In the genomic region with DNA sequence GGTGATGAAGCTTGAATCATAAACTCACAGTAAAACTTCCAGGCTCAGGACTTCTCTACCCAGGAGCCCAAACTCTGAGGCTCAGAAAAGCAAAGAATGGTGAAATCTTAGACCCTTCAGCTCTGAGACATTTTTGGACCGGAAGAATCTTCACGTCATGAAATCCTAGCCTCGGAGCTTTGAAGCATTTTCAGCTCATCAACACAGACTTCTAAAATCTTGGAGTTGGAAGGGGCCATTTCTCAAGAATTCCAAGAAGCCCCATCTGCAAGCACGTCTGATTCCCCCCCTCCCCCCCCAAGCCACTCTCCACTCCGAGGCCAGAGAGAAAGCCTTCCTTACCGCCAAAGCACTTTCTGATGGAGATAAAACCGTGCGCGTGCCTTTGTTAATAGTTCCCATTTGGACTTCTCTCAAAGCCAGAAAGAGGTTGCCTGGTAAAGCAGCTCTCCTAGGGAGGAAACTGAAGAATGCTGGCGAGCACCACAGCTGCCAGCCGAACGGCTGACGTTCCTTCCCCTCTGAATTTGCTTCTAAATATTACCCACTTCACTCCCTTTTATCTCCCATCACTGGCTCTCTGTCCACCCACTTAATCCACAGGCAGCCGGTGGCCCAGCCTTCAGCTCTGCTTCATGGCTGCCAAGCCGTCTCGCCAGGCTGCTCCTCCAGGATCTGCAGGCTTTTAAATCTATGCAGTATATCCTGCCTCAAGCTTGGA, we compare ENCODE assay signal across 9 mouse cellular contexts. TPM values are rescaled to one million over a fixed set of nuclear protein-coding genes. Genes with fewer than 3 reads are reported as not detected.
DNase-seq lines count a peak whose midpoint lies in the region; ATAC-seq and TF ChIP-seq lines count a peak whose summit lies in the region.
"Had no signal": no experiment of that assay in that cellular context is flagged by ENCODE, and none has a peak within 500 bp of the region (broad histone marks: within the 10 kb centered on the region; RNA-seq: fewer than 3 reads in every experiment).

No protein-coding gene starts in this region.

- no peaks in the 10 kb centered on the region for H3K36me3 ChIP-seq in hindbrain, embryonic 16.5 days (ENCODE audit: control insufficient read depth, insufficient read depth, low read length)
- H3K36me3 ChIP-seq: neural tube, embryonic 13.5 days had no signal

- H3K27ac ChIP-seq in layer of hippocampus, adult 2 months = peak overlapping the region; percentile 23; the same call in 1 of the 2 replicates
- H3K27ac ChIP-seq in hindbrain, embryonic 16.5 days (ENCODE audit: low read depth, low read length) = 0 out of 2 replicates have a peak overlapping the region, but pooled peaks have one; percentile 12
- H3K27ac ChIP-seq: neural tube, embryonic 13.5 days had no signal

- ATAC-seq in hindbrain, embryonic 16.5 days = peak; percentile 48; the same call in 1 of the 2 replicates

- WGBS in hindbrain, embryonic 16.5 days = 37% methylated on average over 16 of the region's 16 CpGs

- no peak for TF ChIP-seq CTCF in layer of hippocampus, adult 2 months (conservative IDR thresholded peaks at IDR 0.05)

- H3K4me2 ChIP-seq in hindbrain, embryonic 16.5 days (ENCODE audit: low read length) = peak overlapping the region; percentile 19
- H3K4me2 ChIP-seq: neural tube, embryonic 13.5 days had no signal

- peak in 1 of 2 experiments; percentile 49 for DNase-seq in layer of hippocampus, adult 2 months (ENCODE audit: low spot score in 2 of 2)
- no peak for DNase-seq in layer of hippocampus, postnatal 25 days (ENCODE audit: extremely low spot score in 1 of 2, low spot score in 1 of 2)
- peak; percentile 55 to 76 for DNase-seq in frontal cortex, adult 2 months (ENCODE audit: extremely low spot score in 1 of 2, low spot score in 1 of 2)
- DNase-seq in right cerebral cortex, adult 18-20 months = peak; percentile 72
- no peak for DNase-seq in gastrocnemius, adult 18-20 months (ENCODE audit: low spot score)
- DNase-seq in c-Kit-positive CD71-positive TER-119-positive erythroid progenitor cells, embryonic 14.5 days (ENCODE audit: low spot score) = no peak
- no peak for DNase-seq in cerebellum, postnatal 4 days (ENCODE audit: low spot score in 2 of 2)

- peaks cover 2% of the 10 kb centered on the region; the same call in 1 of the 2 replicates for H3K4me1 ChIP-seq in hindbrain, embryonic 16.5 days (ENCODE audit: control insufficient read depth, insufficient read depth, low read depth, low read length)

- no peaks in the 10 kb centered on the region for H3K27me3 ChIP-seq in hindbrain, embryonic 16.5 days (replicated peaks; ENCODE audit: control insufficient read depth, insufficient read depth, low read length)

- peak overlapping the region; percentile 35; the same call in 1 of the 2 replicates for H3K9ac ChIP-seq in hindbrain, embryonic 16.5 days (ENCODE audit: low read depth, low read length)
- H3K9ac ChIP-seq: neural tube, embryonic 13.5 days had no signal

- no peak overlapping the region; the same call in 1 of the 2 replicates for H3K4me3 ChIP-seq in layer of hippocampus, adult 2 months
- no peak overlapping the region for H3K4me3 ChIP-seq in hindbrain, embryonic 16.5 days (ENCODE audit: low read length)
- H3K4me3 ChIP-seq: neural tube, embryonic 13.5 days had no signal

- H3K9me3 ChIP-seq in hindbrain, embryonic 16.5 days (ENCODE audit: control insufficient read depth, low read length) = no peaks in the 10 kb centered on the region
- H3K9me3 ChIP-seq: neural tube, embryonic 13.5 days had no signal

RNA-seq across cellular contexts. Expression of gene Trabd2b, which starts 9.6 kb away (rescaled TPM):
- total RNA-seq in layer of hippocampus, adult 2 months (2021) = 1 to 10 TPM; 1.5 to 1.6 TPM
- 1 to 10 TPM; 1.6 to 1.8 TPM for total RNA-seq in layer of hippocampus, postnatal 25 days (2021)
- 0.99 and 1.8 TPM in 2 replicates for polyA plus RNA-seq in frontal cortex, adult 2 months (2012; rRNA removed)
- 0.50 and 0.85 TPM in 2 replicates for polyA plus RNA-seq in hindbrain, embryonic 16.5 days (2015; fragmentation: Nextera tagmentation; extraction: Ambion mirVana)
- total RNA-seq in gastrocnemius, adult 18-20 months (2021) = 1 to 10 TPM in 1 of 2 experiments, under 1 TPM in 1; 0.96 to 2.0 TPM

Comparison
In these comparisons a context has a peak if more than half of its experiments do, and no peak if none do; other contexts are left out.
1. DNase-seq: peak in frontal cortex, adult 2 months (2 of 2) and right cerebral cortex, adult 18-20 months (single experiment); none in layer of hippocampus, postnatal 25 days (0 of 2), gastrocnemius, adult 18-20 months (single experiment), c-Kit-positive CD71-positive TER-119-positive erythroid progenitor cells, embryonic 14.5 days (single experiment) and cerebellum, postnatal 4 days (0 of 2).